In the genomic region with DNA sequence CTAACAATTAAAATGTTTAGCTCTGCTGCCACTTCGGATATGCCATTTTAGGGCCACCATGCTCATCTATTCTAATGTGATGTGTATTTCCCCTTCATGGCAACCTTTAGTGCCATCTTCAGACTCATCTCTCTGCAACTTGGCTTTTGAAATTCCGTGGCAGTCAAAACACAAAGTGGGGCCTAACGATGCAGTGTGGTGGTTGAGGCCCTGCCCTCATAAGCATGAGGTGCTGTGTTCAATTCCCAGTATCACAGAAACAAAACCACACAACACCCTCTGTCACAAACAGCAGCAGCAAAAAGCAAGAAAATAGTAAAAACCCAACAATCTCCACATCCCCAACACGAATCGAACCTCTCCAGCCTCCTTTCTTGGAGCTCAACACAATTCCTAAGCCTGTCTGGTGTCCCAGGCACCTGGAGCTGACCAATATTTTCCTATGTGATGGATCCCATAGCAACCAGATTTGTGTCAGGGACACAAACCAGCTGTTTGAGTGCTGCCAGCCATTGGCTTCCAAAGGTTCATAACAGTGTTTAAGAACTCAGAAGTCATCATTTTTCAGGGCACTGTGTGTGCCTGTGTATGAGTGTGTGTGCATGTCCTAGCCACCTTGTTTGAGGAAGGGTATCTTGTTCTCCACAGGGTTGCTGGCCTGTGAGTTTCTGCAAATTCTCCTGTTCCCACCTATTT, we compare ENCODE assay signal across 24 mouse cellular contexts.
DNase-seq lines count a peak whose midpoint lies in the region; ATAC-seq and TF ChIP-seq lines count a peak whose summit lies in the region.
"Had no signal": no experiment of that assay in that cellular context is flagged by ENCODE, and none has a peak within 500 bp of the region (broad histone marks: within the 10 kb centered on the region; RNA-seq: fewer than 3 reads in every experiment).

No protein-coding gene starts in this region.

- no peak for TF ChIP-seq CTCF in lung, postnatal 0 days (IDR thresholded peaks at IDR 0.05)

- TF ChIP-seq POLR2A in myocyte (IDR thresholded peaks at IDR 0.05; ENCODE audit: insufficient read length, low read depth) = no peak

- H3K27me3 ChIP-seq in lung, postnatal 0 days (replicated peaks; ENCODE audit: insufficient read depth, low read length) = no peaks in the 10 kb centered on the region
- H3K27me3 ChIP-seq in myocyte (ENCODE audit: control insufficient read depth, insufficient read depth, insufficient read length) = no peaks in the 10 kb centered on the region
- no peaks in the 10 kb centered on the region for H3K27me3 ChIP-seq in embryonic facial prominence, embryonic 10.5 days (replicated peaks; ENCODE audit: low read depth, poor library complexity, severe bottlenecking)
- H3K27me3 ChIP-seq in midbrain, embryonic 14.5 days (ENCODE audit: control insufficient read depth, insufficient read depth, low read length) = no peaks in the 10 kb centered on the region
- H3K27me3 ChIP-seq: embryonic facial prominence, embryonic 13.5 days; forebrain, embryonic 13.5 days; heart, embryonic 12.5 days; limb, embryonic 13.5 days had no signal

- peak; percentile 13 for DNase-seq in heart, postnatal 4 days
- DNase-seq in heart, postnatal 36 days = no peak
- peak; percentile 26 for DNase-seq in Muller cell, postnatal 12 days (ENCODE audit: inconsistent ontology term)
- DNase-seq in lung, postnatal 0 days (ENCODE audit: low spot score) = peak; percentile 67
- DNase-seq in thymus, postnatal 36 days = no peak
- DNase-seq in embryonic facial prominence, embryonic 10.5 days (ENCODE audit: low spot score) = no peak
- no peak for DNase-seq in midbrain, embryonic 14.5 days
- DNase-seq: adrenal gland, postnatal 14 days; cerebellum, adult 2 months; cerebellum, postnatal 25 days; kidney, adult 9 months; kidney, postnatal 14 days; layer of hippocampus, postnatal 36 days; right cerebral cortex, postnatal 14 days; thymus, postnatal 14 days had no signal

- peaks cover 13% of the 10 kb centered on the region; the same call in 1 of the 2 replicates for H3K4me1 ChIP-seq in lung, postnatal 0 days (ENCODE audit: insufficient read depth, low read depth, low read length)
- H3K4me1 ChIP-seq in embryonic facial prominence, embryonic 10.5 days = peaks cover 5% of the 10 kb centered on the region; the same call in 1 of the 2 replicates
- H3K4me1 ChIP-seq in midbrain, embryonic 14.5 days (ENCODE audit: control insufficient read depth, insufficient read depth, low read length) = no peaks in the 10 kb centered on the region
- H3K4me1 ChIP-seq: forebrain, embryonic 13.5 days had no signal

- no peak overlapping the region for H3K9ac ChIP-seq in lung, postnatal 0 days (replicated peaks; ENCODE audit: low read depth)
- H3K9ac ChIP-seq in midbrain, embryonic 14.5 days (replicated peaks; ENCODE audit: low read length) = no peak overlapping the region
- H3K9ac ChIP-seq: embryonic facial prominence, embryonic 13.5 days; forebrain, embryonic 13.5 days; heart, embryonic 12.5 days; hindbrain, embryonic 14.5 days; limb, embryonic 13.5 days; liver, embryonic 14.5 days had no signal

- H3K36me3 ChIP-seq in lung, postnatal 0 days (ENCODE audit: insufficient read depth, low read length) = no peaks in the 10 kb centered on the region
- no peaks in the 10 kb centered on the region for H3K36me3 ChIP-seq in myocyte (ENCODE audit: control insufficient read depth, insufficient read depth)
- no peaks in the 10 kb centered on the region for H3K36me3 ChIP-seq in embryonic facial prominence, embryonic 10.5 days (replicated peaks)
- no peaks in the 10 kb centered on the region for H3K36me3 ChIP-seq in midbrain, embryonic 14.5 days (ENCODE audit: control insufficient read depth, insufficient read depth, low read length)
- H3K36me3 ChIP-seq: embryonic facial prominence, embryonic 13.5 days; heart, embryonic 12.5 days; limb, embryonic 13.5 days had no signal

- no peak overlapping the region for H3K4me2 ChIP-seq in lung, postnatal 0 days (replicated peaks; ENCODE audit: low read depth, low read length)
- peak overlapping the region; percentile 39 for H3K4me2 ChIP-seq in myocyte (ENCODE audit: low read depth)
- no peak overlapping the region for H3K4me2 ChIP-seq in midbrain, embryonic 14.5 days (ENCODE audit: low read length)
- H3K4me2 ChIP-seq: embryonic facial prominence, embryonic 13.5 days; forebrain, embryonic 13.5 days; heart, embryonic 12.5 days; hindbrain, embryonic 14.5 days; limb, embryonic 13.5 days; midbrain, embryonic 11.5 days had no signal

- peaks cover 83% of the 10 kb centered on the region for H3K79me2 ChIP-seq in myocyte (ENCODE audit: control insufficient read depth, insufficient read depth)

- peak; percentile 27; the same call in 1 of the 2 replicates for TF ChIP-seq EP300 in lung, postnatal 0 days (IDR thresholded peaks at IDR 0.05)

- no peaks in the 10 kb centered on the region for H3K9me3 ChIP-seq in lung, postnatal 0 days (ENCODE audit: low read length)
- H3K9me3 ChIP-seq in embryonic facial prominence, embryonic 10.5 days = no peaks in the 10 kb centered on the region
- H3K9me3 ChIP-seq in midbrain, embryonic 14.5 days (ENCODE audit: control insufficient read depth, low read length) = no peaks in the 10 kb centered on the region
- H3K9me3 ChIP-seq: embryonic facial prominence, embryonic 13.5 days; forebrain, embryonic 13.5 days; heart, embryonic 12.5 days; limb, embryonic 13.5 days had no signal

- no peak overlapping the region for H3K4me3 ChIP-seq in lung, postnatal 0 days (ENCODE audit: low read depth, low read length)
- H3K4me3 ChIP-seq in myocyte = no peak overlapping the region
- H3K4me3 ChIP-seq in embryonic facial prominence, embryonic 10.5 days = no peak overlapping the region
- H3K4me3 ChIP-seq in midbrain, embryonic 14.5 days (replicated peaks; ENCODE audit: low read depth, low read length) = no peak overlapping the region
- H3K4me3 ChIP-seq: embryonic facial prominence, embryonic 13.5 days; erythroblast, embryonic 14.5 days; forebrain, embryonic 13.5 days; heart, embryonic 12.5 days; limb, embryonic 13.5 days had no signal

- intact Hi-C loops in heart, postnatal 36 days (cut with DNase I) = no loop called here

- 59% methylated on average over 5 of the region's 5 CpGs for WGBS in lung, postnatal 0 days
- 90% methylated on average over 5 of the region's 5 CpGs for WGBS in embryonic facial prominence, embryonic 10.5 days
- 89% methylated on average over 5 of the region's 5 CpGs for WGBS in midbrain, embryonic 14.5 days

- no peak overlapping the region for H3ac ChIP-seq in myocyte (ENCODE audit: control insufficient read depth, insufficient read length)

- peak overlapping the region; percentile 66 for H3K27ac ChIP-seq in lung, postnatal 0 days (ENCODE audit: low read length)
- H3K27ac ChIP-seq in embryonic facial prominence, embryonic 10.5 days (replicated peaks) = no peak overlapping the region
- H3K27ac ChIP-seq in midbrain, embryonic 14.5 days (replicated peaks; ENCODE audit: low read depth, low read length) = no peak overlapping the region
- H3K27ac ChIP-seq: embryonic facial prominence, embryonic 13.5 days; forebrain, embryonic 13.5 days; hindbrain, embryonic 14.5 days; limb, embryonic 13.5 days; liver, embryonic 14.5 days had no signal

- ATAC-seq in lung, postnatal 0 days = peak; percentile 68
- no peak for ATAC-seq in midbrain, embryonic 14.5 days (ENCODE audit: low FRiP score, low TSS enrichment)
- ATAC-seq: forebrain, embryonic 13.5 days had no signal

TF ChIP-seq in myocyte, 11 proteins besides CTCF, POLR2A, EP300 and RAD21:
- TF ChIP-seq TCF3 (IDR thresholded peaks at IDR 0.05; ENCODE audit: insufficient read length, low read depth) = no peak
- TF ChIP-seq REST (IDR thresholded peaks at IDR 0.05; ENCODE audit: insufficient read depth, insufficient read length) = no peak
- no peak for TF ChIP-seq SRF (IDR thresholded peaks at IDR 0.05; ENCODE audit: control insufficient read depth, insufficient read length, low read depth)
- TF ChIP-seq E2F4 (IDR thresholded peaks at IDR 0.05; ENCODE audit: insufficient read depth) = no peak
- TF ChIP-seq MAX (IDR thresholded peaks at IDR 0.05; ENCODE audit: low read depth) = no peak
- TF ChIP-seq MYOD1 (IDR thresholded peaks at IDR 0.05; ENCODE audit: control insufficient read depth in 1 of 3, insufficient read length in 2 of 3, low read depth in 2 of 3) = no peak
- no peak for TF ChIP-seq POLR2AphosphoS2 (IDR thresholded peaks at IDR 0.05; ENCODE audit: insufficient read length, low read depth)
- no peak for TF ChIP-seq TCF12 (IDR thresholded peaks at IDR 0.05; ENCODE audit: insufficient read depth, poor library complexity, severe bottlenecking)
- TF ChIP-seq USF1 (IDR thresholded peaks at IDR 0.05; ENCODE audit: low read depth) = no peak
- no peak for TF ChIP-seq MYOG (IDR thresholded peaks at IDR 0.05; ENCODE audit: control insufficient read depth in 1 of 3, insufficient read depth in 1 of 3, insufficient read length in 2 of 3, low read depth in 2 of 3)
- no peak for TF ChIP-seq CEBPB (IDR thresholded peaks at IDR 0.05; ENCODE audit: insufficient read depth, poor library complexity, severe bottlenecking)
TF ChIP-seq in myocyte: peak in this region for 0.

Comparison
In these comparisons a context has a peak if more than half of its experiments do, and no peak if none do; other contexts are left out.
1. DNase-seq: peak in heart, postnatal 4 days (single experiment), Muller cell, postnatal 12 days (single experiment) and lung, postnatal 0 days (single experiment); none in heart, postnatal 36 days (0 of 2), thymus, postnatal 36 days (0 of 2), embryonic facial prominence, embryonic 10.5 days (single experiment) and midbrain, embryonic 14.5 days (single experiment).